Mouse (Mus musculus): ENCODE measurements around the gene Hnrnpd. TPM values are rescaled to one million over a fixed set of nuclear protein-coding genes. Genes with fewer than 3 reads are reported as not detected.

Hnrnpd gene
- total and polyA plus RNA-seq, 2 experiments from 2014 or later, result 16.0 to 35.5 TPM

DNA sequence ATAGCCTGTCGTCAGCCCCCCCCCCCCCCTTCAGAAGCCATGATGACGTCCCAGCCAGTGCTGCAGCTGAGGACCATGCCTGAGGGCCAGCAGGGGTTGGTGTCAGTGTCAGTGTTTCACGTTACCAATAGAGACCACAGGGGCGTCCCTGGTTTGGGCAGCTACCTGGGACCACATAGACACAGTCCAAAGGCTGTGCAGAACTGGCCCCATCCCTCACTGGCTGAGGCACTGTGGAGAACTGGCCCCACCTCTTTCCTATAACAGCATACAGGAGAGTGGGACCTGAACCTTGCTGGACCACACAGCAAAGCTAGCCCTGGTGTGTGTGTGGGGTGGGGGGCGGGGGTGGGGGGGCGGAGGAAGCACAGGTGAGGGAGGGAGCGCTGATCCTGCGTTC, 21.8 kb upstream of the Hnrnpd start:
- no peak for DNase-seq (ENCODE audit: low spot score)
- H3K4me3 ChIP-seq (ENCODE audit: low read depth, low read length), result no peak overlapping the region
- H3K36me3 ChIP-seq (replicated peaks; ENCODE audit: control insufficient read depth, insufficient read depth, low read length), result no peaks in the 10 kb centered on the region
- 50% methylated on average over 8 of the region's 8 CpGs for WGBS
- no peak overlapping the region for H3K9ac ChIP-seq (replicated peaks; ENCODE audit: low read depth, low read length)
- H3K27me3 ChIP-seq (ENCODE audit: control insufficient read depth, insufficient read depth, low read length), result no peaks in the 10 kb centered on the region
- ATAC-seq (ENCODE audit: insufficient read depth, low read depth), result no peak
- H3K9me3 ChIP-seq (replicated peaks; ENCODE audit: control insufficient read depth, low read length), result 0 out of 2 replicates have a peak, but pooled peaks cover 8% of the 10 kb centered on the region
- TF ChIP-seq CTCF (IDR thresholded peaks at IDR 0.05; ENCODE audit: low read depth), result no peak
- no peak for TF ChIP-seq EP300 (IDR thresholded peaks at IDR 0.05; ENCODE audit: low read depth)
- H3K4me1 ChIP-seq (ENCODE audit: control insufficient read depth, insufficient read depth), result peaks cover 1% of the 10 kb centered on the region; the same call in 1 of the 2 replicates
- no peak overlapping the region for H3K4me2 ChIP-seq (ENCODE audit: low read depth, low read length)
- no peak overlapping the region for H3K27ac ChIP-seq (ENCODE audit: low read depth)

- Histone ChIP-seq H3K4me1 (ENCODE audit: control insufficient read depth, insufficient read depth) (no peaks in the 10 kb centered on the region), H3K4me3 (ENCODE audit: low read depth, low read length) (no peak overlapping the region), H3K4me2 (ENCODE audit: low read depth, low read length) (no peak overlapping the region), H3K9ac (replicated peaks; ENCODE audit: low read depth, low read length) (no peak overlapping the region), H3K27me3 (ENCODE audit: control insufficient read depth, insufficient read depth, low read length) (no peaks in the 10 kb centered on the region), H3K36me3 (replicated peaks; ENCODE audit: control insufficient read depth, insufficient read depth, low read length) (no peaks in the 10 kb centered on the region), H3K9me3 (replicated peaks; ENCODE audit: control insufficient read depth, low read length) (0 out of 2 replicates have a peak, but pooled peaks cover 8% of the 10 kb centered on the region), H3K27ac (ENCODE audit: low read depth) (no peak overlapping the region)
- no peak for DNase-seq (ENCODE audit: low spot score)
- TF ChIP-seq CTCF (IDR thresholded peaks at IDR 0.05; ENCODE audit: low read depth) (no peak), EP300 (IDR thresholded peaks at IDR 0.05; ENCODE audit: low read depth) (no peak)
- 65% methylated on average over 7 of the region's 7 CpGs for WGBS
- no peak for ATAC-seq (ENCODE audit: insufficient read depth, low read depth)
These were observed 21.3 kb upstream of the Hnrnpd start for GRCm38 (mm10) chr5:100000048-100000447.

- DNase-seq (ENCODE audit: low spot score), result no peak
- TF ChIP-seq EP300 (IDR thresholded peaks at IDR 0.05; ENCODE audit: low read depth) (no peak), CTCF (IDR thresholded peaks at IDR 0.05; ENCODE audit: low read depth) (no peak)
These were observed 15.9 kb upstream of the Hnrnpd start for GRCm38 (mm10) chr5:99994680-99995079.

DNA sequence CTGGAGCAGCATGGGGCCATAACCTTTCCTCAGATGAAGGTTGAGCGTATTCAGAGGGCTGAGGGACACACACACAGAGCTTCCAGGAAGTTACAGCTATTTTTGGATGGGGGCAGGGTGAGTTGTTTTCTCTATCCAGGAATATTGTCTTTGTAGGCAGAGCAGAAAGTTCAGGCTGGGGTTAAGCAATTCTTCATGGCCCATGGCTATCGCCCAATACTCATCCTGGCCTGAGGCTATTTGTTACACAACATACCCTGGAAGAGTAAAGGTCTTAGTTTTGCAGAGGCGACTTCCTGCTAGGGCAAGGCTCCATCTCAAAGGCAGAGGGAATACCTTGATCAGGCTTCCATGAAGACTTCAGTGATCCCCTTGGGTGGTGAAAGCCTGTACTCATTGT, 15.4 kb upstream of the Hnrnpd start:
- 66% methylated on average over 3 of the region's 3 CpGs for WGBS
- H3K4me3 ChIP-seq (ENCODE audit: low read depth, low read length), result no peak overlapping the region
- DNase-seq (ENCODE audit: low spot score), result no peak
- no peaks in the 10 kb centered on the region for H3K4me1 ChIP-seq (ENCODE audit: control insufficient read depth, insufficient read depth)
- ATAC-seq (ENCODE audit: insufficient read depth, low read depth), result no peak
- no peaks in the 10 kb centered on the region for H3K27me3 ChIP-seq (ENCODE audit: control insufficient read depth, insufficient read depth, low read length)
- TF ChIP-seq EP300 (IDR thresholded peaks at IDR 0.05; ENCODE audit: low read depth), result no peak
- no peak overlapping the region for H3K27ac ChIP-seq (ENCODE audit: low read depth)
- H3K36me3 ChIP-seq (replicated peaks; ENCODE audit: control insufficient read depth, insufficient read depth, low read length), result no peaks in the 10 kb centered on the region
- H3K9me3 ChIP-seq (replicated peaks; ENCODE audit: control insufficient read depth, low read length), result 0 out of 2 replicates have a peak, but pooled peaks cover 8% of the 10 kb centered on the region
- no peak overlapping the region for H3K4me2 ChIP-seq (ENCODE audit: low read depth, low read length)
- H3K9ac ChIP-seq (replicated peaks; ENCODE audit: low read depth, low read length), result no peak overlapping the region

More at GRCm38 (mm10) chr5:99994680-99995079, 15.9 kb upstream of the Hnrnpd start:
- Histone ChIP-seq H3K4me3 (ENCODE audit: low read depth, low read length) (no peak overlapping the region), H3K36me3 (replicated peaks; ENCODE audit: control insufficient read depth, insufficient read depth, low read length) (no peaks in the 10 kb centered on the region), H3K9me3 (replicated peaks; ENCODE audit: control insufficient read depth, low read length) (0 out of 2 replicates have a peak, but pooled peaks cover 8% of the 10 kb centered on the region), H3K9ac (replicated peaks; ENCODE audit: low read depth, low read length) (no peak overlapping the region), H3K27me3 (ENCODE audit: control insufficient read depth, insufficient read depth, low read length) (no peaks in the 10 kb centered on the region), H3K27ac (ENCODE audit: low read depth) (no peak overlapping the region), H3K4me2 (ENCODE audit: low read depth, low read length) (no peak overlapping the region), H3K4me1 (ENCODE audit: control insufficient read depth, insufficient read depth) (no peaks in the 10 kb centered on the region)
- 87% methylated on average over 3 of the region's 3 CpGs for WGBS
- ATAC-seq (ENCODE audit: insufficient read depth, low read depth), result no peak

DNA sequence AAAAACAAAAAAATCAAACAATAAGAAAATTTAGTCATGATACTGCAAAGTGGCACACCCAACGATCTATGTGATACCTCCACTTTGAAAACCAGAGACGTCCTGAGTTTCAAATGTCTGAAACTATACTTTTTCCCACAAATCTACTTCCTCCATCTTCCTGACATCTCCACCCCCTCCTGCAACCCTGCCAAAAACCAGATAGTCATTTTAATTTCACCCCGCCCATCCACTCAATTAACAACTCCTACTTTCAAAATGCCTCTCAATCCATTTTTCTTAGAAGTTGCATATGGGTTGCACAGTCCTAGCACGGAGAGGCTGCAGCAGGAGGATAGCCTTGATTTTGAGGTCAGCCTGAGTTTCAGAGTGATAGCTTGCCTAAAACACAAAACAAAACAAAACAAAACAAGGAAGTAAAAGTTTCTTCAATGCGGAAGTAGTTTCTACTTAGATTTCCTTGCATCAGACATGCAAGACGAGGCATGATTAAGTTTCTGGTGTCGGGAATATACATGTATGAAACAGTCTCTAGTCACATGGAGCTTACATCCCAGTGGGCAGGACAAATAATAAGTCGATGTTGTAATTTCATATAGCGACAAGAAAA, 4.8 kb upstream of the Hnrnpd start:
- no peaks in the 10 kb centered on the region for H3K36me3 ChIP-seq (replicated peaks; ENCODE audit: control insufficient read depth, insufficient read depth, low read length)
- no peak for DNase-seq (ENCODE audit: low spot score)
- no peak overlapping the region for H3K4me3 ChIP-seq (ENCODE audit: low read depth, low read length)
- WGBS, result 84% methylated on average over 9 of the region's 9 CpGs
- no peaks in the 10 kb centered on the region for H3K9me3 ChIP-seq (replicated peaks; ENCODE audit: control insufficient read depth, low read length)
- TF ChIP-seq EP300 (IDR thresholded peaks at IDR 0.05; ENCODE audit: low read depth), result no peak
- TF ChIP-seq CTCF (IDR thresholded peaks at IDR 0.05; ENCODE audit: low read depth), result no peak
- H3K4me1 ChIP-seq (ENCODE audit: control insufficient read depth, insufficient read depth), result peaks cover 4% of the 10 kb centered on the region; the same call in 1 of the 2 replicates
- H3K4me2 ChIP-seq (ENCODE audit: low read depth, low read length), result no peak overlapping the region
- no peaks in the 10 kb centered on the region for H3K27me3 ChIP-seq (ENCODE audit: control insufficient read depth, insufficient read depth, low read length)
- no peak overlapping the region for H3K9ac ChIP-seq (replicated peaks; ENCODE audit: low read depth, low read length)
- H3K27ac ChIP-seq (ENCODE audit: low read depth), result no peak overlapping the region
- no peak for ATAC-seq (ENCODE audit: insufficient read depth, low read depth)

Data from heart, postnatal 0 days (tissue).